Mouse (Mus musculus): ENCODE results near the gene Daam2. TPM values are rescaled to one million over a fixed set of nuclear protein-coding genes. Genes with fewer than 3 reads are reported as not detected.

The Daam2 gene
- polyA plus RNA-seq, 1 experiment, result 1.2 TPM

GRCm38 (mm10) chr17:49522002-49522401 is 42.1 kb downstream of the Daam2 start:
- Histone ChIP-seq H3K27ac (replicated peaks; ENCODE audit: low read depth, low read length) (no peak overlapping the region), H3K4me3 (ENCODE audit: insufficient read depth, low read depth, low read length) (no peak overlapping the region), H3K4me1 (ENCODE audit: control insufficient read depth, insufficient read depth, insufficient read length, low read length) (no peaks in the 10 kb centered on the region)

- H3K4me1 ChIP-seq (ENCODE audit: control insufficient read depth, insufficient read depth, insufficient read length, low read length), result no peaks in the 10 kb centered on the region
- peak overlapping the region; percentile 54 for H3K27ac ChIP-seq (replicated peaks; ENCODE audit: low read depth, low read length)
- no peak overlapping the region for H3K4me3 ChIP-seq (ENCODE audit: insufficient read depth, low read depth, low read length)
Observed at GRCm38 (mm10) chr17:49520674-49521073, 43.5 kb downstream of the Daam2 start.

GRCm38 (mm10) chr17:49519576-49520247 is 44.4 kb downstream of the Daam2 start:
- Histone ChIP-seq H3K4me3 (ENCODE audit: insufficient read depth, low read depth, low read length) (no peak overlapping the region), H3K27ac (replicated peaks; ENCODE audit: low read depth, low read length) (peak overlapping the region; percentile 54), H3K4me1 (ENCODE audit: control insufficient read depth, insufficient read depth, insufficient read length, low read length) (no peaks in the 10 kb centered on the region)

GRCm38 (mm10) chr17:49517091-49517490 is 47.1 kb downstream of the Daam2 start:
- Histone ChIP-seq H3K4me3 (ENCODE audit: insufficient read depth, low read depth, low read length) (no peak overlapping the region), H3K27ac (replicated peaks; ENCODE audit: low read depth, low read length) (peak overlapping the region; percentile 19), H3K4me1 (ENCODE audit: control insufficient read depth, insufficient read depth, insufficient read length, low read length) (no peaks in the 10 kb centered on the region)

- no peak overlapping the region for H3K27ac ChIP-seq (replicated peaks; ENCODE audit: low read depth, low read length)
- H3K4me1 ChIP-seq (ENCODE audit: control insufficient read depth, insufficient read depth, insufficient read length, low read length), result no peaks in the 10 kb centered on the region
- no peak overlapping the region for H3K4me3 ChIP-seq (ENCODE audit: insufficient read depth, low read depth, low read length)
Observed at GRCm38 (mm10) chr17:49515678-49516077, 48.5 kb downstream of the Daam2 start.

- Histone ChIP-seq H3K4me3 (ENCODE audit: insufficient read depth, low read depth, low read length) (no peak overlapping the region), H3K27ac (replicated peaks; ENCODE audit: low read depth, low read length) (no peak overlapping the region), H3K4me1 (ENCODE audit: control insufficient read depth, insufficient read depth, insufficient read length, low read length) (no peaks in the 10 kb centered on the region)
Observed at GRCm38 (mm10) chr17:49515141-49515540, 49.0 kb downstream of the Daam2 start.

- Histone ChIP-seq H3K27ac (replicated peaks; ENCODE audit: low read depth, low read length) (no peak overlapping the region), H3K4me1 (ENCODE audit: control insufficient read depth, insufficient read depth, insufficient read length, low read length) (no peaks in the 10 kb centered on the region), H3K4me3 (ENCODE audit: insufficient read depth, low read depth, low read length) (no peak overlapping the region)
Observed at GRCm38 (mm10) chr17:49512671-49513085, 51.5 kb downstream of the Daam2 start.

- Histone ChIP-seq H3K4me3 (ENCODE audit: insufficient read depth, low read depth, low read length) (no peak overlapping the region), H3K4me1 (ENCODE audit: control insufficient read depth, insufficient read depth, insufficient read length, low read length) (no peaks in the 10 kb centered on the region), H3K27ac (replicated peaks; ENCODE audit: low read depth, low read length) (no peak overlapping the region)
Observed at GRCm38 (mm10) chr17:49509431-49509830, 54.7 kb downstream of the Daam2 start.

GRCm38 (mm10) chr17:49503246-49503900 is 60.8 kb downstream of the Daam2 start:
- no peaks in the 10 kb centered on the region for H3K4me1 ChIP-seq (ENCODE audit: control insufficient read depth, insufficient read depth, insufficient read length, low read length)
- no peak overlapping the region; the same call in 1 of the 2 replicates for H3K27ac ChIP-seq (replicated peaks; ENCODE audit: low read depth, low read length)
- no peak overlapping the region for H3K4me3 ChIP-seq (ENCODE audit: insufficient read depth, low read depth, low read length)

- no peaks in the 10 kb centered on the region for H3K4me1 ChIP-seq (ENCODE audit: control insufficient read depth, insufficient read depth, insufficient read length, low read length)
- H3K27ac ChIP-seq (replicated peaks; ENCODE audit: low read depth, low read length), result no peak overlapping the region
- no peak overlapping the region for H3K4me3 ChIP-seq (ENCODE audit: insufficient read depth, low read depth, low read length)
Observed at GRCm38 (mm10) chr17:49500234-49500633, 63.9 kb downstream of the Daam2 start.

GRCm38 (mm10) chr17:49499635-49500034 is 64.5 kb downstream of the Daam2 start:
- Histone ChIP-seq H3K27ac (replicated peaks; ENCODE audit: low read depth, low read length) (no peak overlapping the region), H3K4me3 (ENCODE audit: insufficient read depth, low read depth, low read length) (no peak overlapping the region), H3K4me1 (ENCODE audit: control insufficient read depth, insufficient read depth, insufficient read length, low read length) (no peaks in the 10 kb centered on the region)

- Histone ChIP-seq H3K27ac (replicated peaks; ENCODE audit: low read depth, low read length) (no peak overlapping the region), H3K4me3 (ENCODE audit: insufficient read depth, low read depth, low read length) (no peak overlapping the region), H3K4me1 (ENCODE audit: control insufficient read depth, insufficient read depth, insufficient read length, low read length) (no peaks in the 10 kb centered on the region)
Observed at GRCm38 (mm10) chr17:49498169-49498568, 66.0 kb downstream of the Daam2 start.

- H3K4me3 ChIP-seq (ENCODE audit: insufficient read depth, low read depth, low read length), result no peak overlapping the region
- no peak overlapping the region for H3K27ac ChIP-seq (replicated peaks; ENCODE audit: low read depth, low read length)
- no peaks in the 10 kb centered on the region for H3K4me1 ChIP-seq (ENCODE audit: control insufficient read depth, insufficient read depth, insufficient read length, low read length)
Observed at GRCm38 (mm10) chr17:49493276-49493675, 70.9 kb downstream of the Daam2 start.

- H3K4me3 ChIP-seq (ENCODE audit: insufficient read depth, low read depth, low read length), result no peak overlapping the region
- no peaks in the 10 kb centered on the region for H3K4me1 ChIP-seq (ENCODE audit: control insufficient read depth, insufficient read depth, insufficient read length, low read length)
- no peak overlapping the region for H3K27ac ChIP-seq (replicated peaks; ENCODE audit: low read depth, low read length)
Observed at GRCm38 (mm10) chr17:49489098-49489497, 75.0 kb downstream of the Daam2 start.

GRCm38 (mm10) chr17:49484435-49484834 is 79.7 kb downstream of the Daam2 start:
- no peaks in the 10 kb centered on the region for H3K4me1 ChIP-seq (ENCODE audit: control insufficient read depth, insufficient read depth, insufficient read length, low read length)
- H3K4me3 ChIP-seq (ENCODE audit: insufficient read depth, low read depth, low read length), result no peak overlapping the region
- H3K27ac ChIP-seq (replicated peaks; ENCODE audit: low read depth, low read length), result no peak overlapping the region

- H3K27ac ChIP-seq (replicated peaks; ENCODE audit: low read depth, low read length), result no peak overlapping the region
- H3K4me1 ChIP-seq (ENCODE audit: control insufficient read depth, insufficient read depth, insufficient read length, low read length), result no peaks in the 10 kb centered on the region
- H3K4me3 ChIP-seq (ENCODE audit: insufficient read depth, low read depth, low read length), result no peak overlapping the region
Observed at GRCm38 (mm10) chr17:49481876-49482275, 82.3 kb downstream of the Daam2 start.
